Mouse (Mus musculus): ENCODE data around the gene Gm21861. TPM values are rescaled to one million over a fixed set of nuclear protein-coding genes. Genes with fewer than 3 reads are reported as not detected.
"Not testable (repeated sequence)": the region's sequence is repeated elsewhere in the genome, so short reads cannot be mapped to it uniquely, and the experiment has no call there.

Gm21861 gene
- polyA plus RNA-seq (2014; fragmentation: Nextera tagmentation; extraction: Ambion mirVana) = not detected in 2 replicates

GRCm38 (mm10) chrY:58814497-58814896 is at the start of gene Gm21861:
Gm21861 (minus strand) TSS chrY:58814597.
- H3K9me3 ChIP-seq (ENCODE audit: control insufficient read depth, low read length); H3K4me3 ChIP-seq (ENCODE audit: low read depth, low read length); DNase-seq (ENCODE audit: low spot score); H3K27me3 ChIP-seq (replicated peaks; ENCODE audit: control insufficient read depth, insufficient read depth, low read length); ATAC-seq (replicated peaks; ENCODE audit: low FRiP score); H3K4me1 ChIP-seq (replicated peaks; ENCODE audit: control insufficient read depth, insufficient read depth, low read length); H3K4me2 ChIP-seq; H3K9ac ChIP-seq (ENCODE audit: low read depth, low read length); H3K36me3 ChIP-seq (ENCODE audit: control insufficient read depth, insufficient read depth, low read length); H3K27ac ChIP-seq (ENCODE audit: low read depth, low read length): not testable (repeated sequence)
- no CpG with 5 or more reads among the region's 7 CpGs for WGBS

Measured in liver, embryonic 11.5 days (tissue).